Mouse (Mus musculus) bone marrow macrophage, adult 2 months (primary cell): ENCODE results near the gene Khsrp.

Source experiments
- CTCF ChIP-seq: IDR thresholded peaks from 2 replicates; pipeline ENCODE4 v1.5.1; 2012; ENCODE audit warnings: low read depth, mild to moderate bottlenecking, low read length, moderate library complexity
- POLR2A ChIP-seq: IDR thresholded peaks from 2 replicates; pipeline ENCODE4 v1.6.1; 2012; ENCODE audit warnings: mild to moderate bottlenecking, low read depth, low read length, borderline replicate concordance

DNA sequence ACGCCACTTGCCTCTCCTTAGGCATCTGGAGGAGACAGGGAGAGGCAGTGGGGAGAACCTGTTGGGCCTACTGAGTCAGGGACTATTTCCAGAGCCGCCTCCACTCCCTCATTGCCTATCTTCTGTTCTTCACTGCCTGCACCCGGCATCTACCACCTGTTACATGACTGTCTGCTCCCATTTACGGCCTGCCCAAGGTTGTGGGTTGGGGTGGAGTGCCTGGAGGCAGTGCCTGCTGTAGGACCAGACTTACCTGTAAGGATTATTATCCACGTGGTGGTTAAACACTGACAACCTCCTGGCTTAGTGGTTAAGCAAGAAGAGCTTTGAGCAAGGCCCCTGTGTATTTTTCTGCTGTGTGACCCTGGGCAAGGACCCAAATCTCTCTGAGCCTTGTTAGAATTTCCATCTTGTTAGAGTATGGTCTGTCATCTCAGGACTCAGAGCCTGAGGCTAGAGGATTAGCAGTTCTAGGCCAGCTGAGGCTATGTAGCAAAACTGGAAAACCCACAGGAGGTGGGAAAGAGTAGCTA lies 56.5 kb downstream of the Khsrp start:
- TF ChIP-seq CTCF (no peak), POLR2A (no peak)
